Mouse (Mus musculus): ENCODE measurements around the gene Trim71.
"Not testable (repeated sequence)": the region's sequence is repeated elsewhere in the genome, so short reads cannot be mapped to it uniquely, and the experiment has no call there.

Trim71 gene

GRCm38 (mm10) chr9:114525891-114526290, 38.3 kb downstream of the Trim71 start:
- no peak for DNase-seq (ENCODE audit: low spot score in 2 of 2)

DNA sequence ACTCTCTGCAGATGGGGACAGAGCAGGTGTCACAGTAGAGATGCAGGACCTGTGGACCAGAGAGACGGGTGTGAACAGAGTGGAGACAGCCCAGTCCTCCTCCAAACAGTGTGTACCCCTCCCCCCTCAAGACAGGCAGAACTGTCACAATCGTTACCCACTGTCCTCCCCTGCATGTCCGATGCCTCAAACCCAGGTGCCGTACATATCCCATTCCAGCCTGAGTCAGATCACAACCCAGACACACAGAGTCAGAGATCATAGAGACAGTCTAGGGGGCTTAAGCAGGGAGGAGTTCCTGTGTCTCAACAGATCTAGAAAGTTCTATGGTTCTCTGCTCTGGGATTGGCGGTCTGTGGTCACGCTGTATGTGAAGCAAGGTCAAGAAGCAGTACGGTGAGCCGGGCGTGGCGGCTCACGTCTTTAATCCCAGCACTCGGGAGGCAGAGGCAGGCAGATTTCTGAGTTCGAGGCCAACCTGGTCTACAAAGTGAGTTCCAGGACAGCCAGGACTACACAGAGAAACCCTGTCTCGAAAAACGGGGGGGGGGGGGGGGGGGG, 39.0 kb downstream of the Trim71 start:
- DNase-seq (ENCODE audit: low spot score in 2 of 2): no peak

DNA sequence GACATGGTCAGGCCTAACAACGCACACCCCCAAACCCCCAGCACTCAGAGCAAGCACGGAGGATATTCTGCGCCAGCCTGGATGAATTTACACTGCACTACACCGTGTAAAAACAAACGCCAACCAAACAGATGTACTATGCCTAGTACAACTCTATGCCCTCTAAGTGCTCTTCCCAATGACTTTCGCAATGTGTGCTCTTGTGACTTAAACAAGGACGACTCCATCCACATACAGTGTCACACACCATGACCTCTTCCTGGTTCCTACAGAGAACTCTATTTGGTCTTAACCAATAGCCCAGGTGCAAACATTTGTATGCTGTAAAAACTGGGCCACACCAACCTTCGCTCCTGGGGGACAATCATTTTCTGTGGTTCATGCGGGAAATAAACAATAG, 41.7 kb downstream of the Trim71 start:
- no peak for DNase-seq (ENCODE audit: low spot score in 2 of 2)

GRCm38 (mm10) chr9:114522041-114522440, 42.1 kb downstream of the Trim71 start:
- no peak for DNase-seq (ENCODE audit: low spot score in 2 of 2)

GRCm38 (mm10) chr9:114520529-114520928, 43.6 kb downstream of the Trim71 start:
- DNase-seq (ENCODE audit: low spot score in 2 of 2): not testable (repeated sequence)

GRCm38 (mm10) chr9:114518812-114519477, 45.2 kb downstream of the Trim71 start:
- no peak for DNase-seq (ENCODE audit: low spot score in 2 of 2)

GRCm38 (mm10) chr9:114517924-114518497, 46.2 kb downstream of the Trim71 start:
- no peak for DNase-seq (ENCODE audit: low spot score in 2 of 2)

GRCm38 (mm10) chr9:114515364-114515763, 48.8 kb downstream of the Trim71 start, which contains the start of gene C130032M10Rik:
C130032M10Rik (plus strand) TSS chr9:114515697.
- DNase-seq (ENCODE audit: low spot score in 2 of 2): peak in 1 of 2 experiments; percentile 9

- no peak for DNase-seq (ENCODE audit: low spot score in 2 of 2)
These were observed 51.3 kb downstream of the Trim71 start for GRCm38 (mm10) chr9:114512831-114513230.

DNA sequence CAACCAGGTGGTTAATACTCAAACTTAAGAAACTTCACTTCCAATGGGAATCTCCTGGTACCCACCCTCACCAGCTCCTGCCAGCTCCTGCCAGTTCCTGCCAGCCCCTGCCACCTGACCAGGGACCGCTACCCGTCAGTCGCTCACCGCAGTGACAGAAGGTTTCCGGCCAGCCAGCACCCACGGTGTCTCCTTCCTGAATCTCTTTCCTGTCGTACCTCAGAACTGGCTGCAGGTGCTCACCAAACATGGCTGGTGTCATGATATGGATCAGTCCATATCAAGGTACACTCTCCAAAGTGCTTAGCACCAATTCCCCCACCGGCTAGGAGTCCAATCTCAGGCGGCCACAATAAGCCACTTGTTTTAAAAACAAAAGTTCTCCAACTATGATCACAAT, 54.4 kb downstream of the Trim71 start:
- no peak for DNase-seq (ENCODE audit: low spot score in 2 of 2)

DNA sequence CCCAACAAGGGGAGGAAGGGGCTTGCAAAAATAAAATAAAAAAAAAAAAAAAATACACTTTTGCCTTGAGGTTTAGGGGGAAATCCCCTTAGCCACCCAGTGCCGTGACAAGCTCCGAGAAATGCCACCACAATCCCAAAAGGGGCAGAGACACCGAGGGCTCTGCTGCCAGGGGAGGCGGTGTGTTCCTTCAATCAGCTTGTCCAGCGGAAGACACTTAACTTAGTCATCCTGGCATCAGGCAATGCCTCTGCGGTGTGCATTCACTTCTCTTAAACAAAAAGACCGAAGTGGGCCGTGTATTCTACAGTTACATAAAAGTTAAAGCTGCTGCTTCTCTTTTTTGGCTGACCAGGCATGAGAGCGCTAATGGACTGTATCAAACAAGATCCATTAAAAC, 56.7 kb downstream of the Trim71 start:
- no peak for DNase-seq (ENCODE audit: low spot score in 2 of 2)

DNA sequence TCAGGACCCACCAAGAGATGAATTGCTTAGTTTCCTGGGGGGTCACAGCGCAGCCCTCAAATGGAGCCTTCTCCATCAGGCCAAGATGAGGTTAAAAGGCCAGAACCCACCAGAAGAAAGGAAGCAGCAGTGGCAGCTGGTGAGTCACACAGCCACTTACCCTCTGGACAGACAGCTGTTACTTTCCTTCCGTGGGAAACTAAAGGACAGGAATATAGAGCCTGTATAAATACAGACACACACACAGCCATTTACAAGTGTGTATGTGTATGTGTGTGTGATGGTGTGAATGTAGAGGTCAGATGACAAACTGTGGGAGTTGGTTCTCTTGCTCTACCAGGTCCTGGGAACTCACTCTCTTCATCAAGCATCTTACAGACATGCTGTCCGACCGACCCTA, 57.6 kb downstream of the Trim71 start:
- DNase-seq (ENCODE audit: low spot score in 2 of 2): no peak

DNA sequence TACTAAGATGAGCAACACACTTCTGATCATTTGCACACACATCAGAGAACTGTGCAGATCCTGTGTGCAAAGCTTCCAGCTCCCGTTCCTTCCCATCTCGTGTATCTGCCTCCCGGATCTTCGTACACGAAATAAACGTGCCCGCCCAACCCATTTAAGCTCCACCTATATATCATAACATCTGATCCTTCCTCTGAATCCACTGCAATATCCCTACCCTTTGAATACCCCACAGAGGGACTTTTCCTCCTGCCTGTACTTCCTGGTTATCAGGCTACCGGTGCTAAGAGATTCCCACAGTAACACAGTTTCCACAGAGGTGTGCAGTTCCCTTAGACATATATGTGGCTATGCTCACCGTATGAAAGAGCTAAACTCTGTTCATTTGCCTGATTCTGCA, 59.4 kb downstream of the Trim71 start, which contains the start of gene Ccr4:
Ccr4 (minus strand) TSS at position 101 of the 400 bp plus-strand sequence.
- no peak for DNase-seq (ENCODE audit: low spot score in 2 of 2)

DNA sequence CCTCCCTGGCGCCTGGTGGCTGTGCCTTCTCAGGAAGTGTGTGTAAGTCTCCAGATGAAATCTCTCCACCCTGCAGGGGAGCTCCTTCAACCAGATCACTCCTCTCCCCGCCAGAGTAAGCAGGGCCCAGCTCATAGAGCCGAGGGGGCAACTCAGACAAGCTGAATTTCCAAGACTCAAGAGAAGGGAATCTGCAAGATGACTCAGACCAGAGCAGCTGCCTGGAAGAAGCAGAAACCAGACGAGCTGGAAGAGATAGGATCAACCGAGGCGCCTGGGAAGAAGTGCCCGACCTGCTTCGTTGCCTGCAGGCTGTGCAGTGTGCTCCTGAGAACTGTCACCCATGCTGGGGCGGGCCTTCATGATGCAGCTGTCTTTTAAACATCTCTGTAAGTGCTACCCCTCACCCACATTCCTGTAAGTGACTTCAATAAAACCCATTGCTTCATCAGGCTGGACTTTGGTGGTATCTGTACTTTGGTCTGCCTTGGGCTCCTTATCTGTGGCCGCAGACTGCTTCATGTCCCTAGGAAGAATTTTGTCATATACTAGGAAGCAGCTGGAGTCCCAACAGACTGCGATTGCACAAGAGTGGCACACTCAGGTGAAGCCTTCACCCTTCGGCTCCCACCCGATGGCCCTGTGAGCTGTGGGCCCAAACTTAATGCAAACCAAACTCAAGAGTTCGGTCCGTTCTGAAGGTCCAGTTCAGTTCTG, 61.3 kb downstream of the Trim71 start:
- no peak for DNase-seq (ENCODE audit: low spot score in 2 of 2)

- no peak for DNase-seq (ENCODE audit: low spot score in 2 of 2)
These were observed 62.3 kb downstream of the Trim71 start for GRCm38 (mm10) chr9:114501913-114502312.

GRCm38 (mm10) chr9:114501111-114501510, 63.1 kb downstream of the Trim71 start:
- no peak for DNase-seq (ENCODE audit: low spot score in 2 of 2)

GRCm38 (mm10) chr9:114499783-114500515, 64.2 kb downstream of the Trim71 start:
- peak; percentile 59 to 65 for DNase-seq (ENCODE audit: low spot score in 2 of 2)

- peak; percentile 85 to 89 for DNase-seq (ENCODE audit: low spot score in 2 of 2)
These were observed 66.0 kb downstream of the Trim71 start for GRCm38 (mm10) chr9:114498218-114498617.

DNA sequence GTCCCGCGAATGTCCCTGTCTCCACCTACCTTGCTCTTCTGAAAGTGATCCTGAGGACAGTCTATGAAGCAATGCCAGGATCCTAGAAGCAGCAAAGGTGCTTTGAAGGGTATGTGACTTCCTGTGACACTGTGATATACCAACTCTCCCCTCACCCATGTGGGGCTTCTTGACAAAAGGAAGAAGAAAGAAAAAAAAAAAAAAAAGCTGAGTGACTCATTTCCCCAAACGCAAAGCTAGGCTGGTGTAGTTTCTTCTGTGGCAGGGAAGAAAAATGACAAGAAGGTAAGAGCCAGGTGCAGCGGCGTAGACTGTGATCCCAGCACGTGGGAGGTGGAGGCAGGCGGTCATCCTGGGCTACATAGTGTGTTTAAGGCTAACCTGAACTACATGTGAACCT, 67.7 kb downstream of the Trim71 start:
- DNase-seq (ENCODE audit: low spot score in 2 of 2): no peak

GRCm38 (mm10) chr9:114487481-114488258, 76.5 kb downstream of the Trim71 start:
- DNase-seq (ENCODE audit: low spot score in 2 of 2): no peak

GRCm38 (mm10) chr9:114486808-114487207, 77.4 kb downstream of the Trim71 start:
- DNase-seq (ENCODE audit: low spot score in 2 of 2): no peak
